Mouse (Mus musculus) ES-Bruce4 (cell line): ENCODE data around the gene Wwp2.

Source experiments
- EP300 ChIP-seq: IDR thresholded peaks from 2 replicates; pipeline ENCODE4 v1.6.1; 2011; ENCODE audit warnings: low read depth, low read length; ENCODE audit not compliant: insufficient read depth
- POLR2A ChIP-seq: IDR thresholded peaks from one replicate; pipeline ENCODE4 v1.8.1; 2011; ENCODE audit warnings: low read length; ENCODE audit not compliant: insufficient read depth

- TF ChIP-seq EP300 (no peak), POLR2A (no peak)
Measured at GRCm38 (mm10) chr8:107413881-107414280, 22.3 kb upstream of the Wwp2 start.
